Mouse (Mus musculus) hindbrain, postnatal 0 days (tissue): ENCODE measurements around the gene Slc17a7. TPM values are rescaled to one million over a fixed set of nuclear protein-coding genes. Genes with fewer than 3 reads are reported as not detected.

Experiments used
- ATAC-seq: fragments of 200-750 bp; cut with Nextera tagmentation; 2 replicates; pipeline ENCODE4 v1.8.0; 2017; ENCODE audit warnings: mild to moderate bottlenecking, moderate TSS enrichment, moderate library complexity
- DNase-seq: peaks from one replicate; pipeline ENCODE4 v3.0.0-alpha.2; 2015; ENCODE audit warnings: low spot score
- H3K27ac ChIP-seq: fragments of 300-500 bp; sonication (generic); 2 replicates; pipeline ENCODE4 v1.5.1; 2014; ENCODE audit warnings: mild to moderate bottlenecking
- H3K27me3 ChIP-seq: fragments of 300-500 bp; sonication (generic); 2 replicates; pipeline ENCODE4 v1.6.1; 2014; ENCODE audit warnings: low read length, mixed read lengths; ENCODE audit not compliant: insufficient read depth
- H3K36me3 ChIP-seq: fragments of 300-500 bp; sonication (generic); 2 replicates; pipeline ENCODE4 v1.6.1; 2014; ENCODE audit warnings: low read length, mixed read lengths; ENCODE audit not compliant: insufficient read depth
- H3K4me1 ChIP-seq: fragments of 300-500 bp; sonication (generic); 2 replicates; pipeline ENCODE4 v1.6.1; 2014; ENCODE audit warnings: antibody characterized with exemption, low read length, mixed read lengths; ENCODE audit not compliant: insufficient read depth
- H3K4me2 ChIP-seq: fragments of 300-500 bp; sonication (generic); 2 replicates; pipeline ENCODE4 v1.6.1; 2014; ENCODE audit warnings: low read depth, mild to moderate bottlenecking, low read length, moderate library complexity, mixed read lengths
- H3K4me3 ChIP-seq: fragments of 300-500 bp; sonication (generic); 2 replicates; pipeline ENCODE4 v1.5.1; 2014; ENCODE audit warnings: low read length
- H3K9ac ChIP-seq: fragments of 300-500 bp; sonication (generic); replicated peaks from 2 replicates; pipeline ENCODE4 v1.6.1; 2014; ENCODE audit warnings: mild to moderate bottlenecking, low read length, moderate library complexity, mixed read lengths
- H3K9me3 ChIP-seq: fragments of 300-500 bp; sonication (generic); 2 replicates; pipeline ENCODE4 v1.6.1; 2016; ENCODE audit warnings: low read length, mixed read lengths
- CTCF ChIP-seq: IDR thresholded peaks from 2 replicates; pipeline ENCODE4 v1.5.1; 2016; ENCODE audit warnings: antibody characterized with exemption, control low read depth, low read depth
- WGBS: fragments of 180-500 bp; shearing (Covaris S2); extraction: QIAGEN DNeasy Blood & Tissue Kit; methylation state at CpG from one replicate; pipeline ENCODE4 v1.1.7; 2014; 5-methylcytosine and 5-hydroxymethylcytosine counted together
- polyA plus RNA-seq: library from polyadenylated mRNA; unstranded; fragments of >200 nt; fragmentation: Nextera tagmentation; extraction: Ambion mirVana; gene quantifications from 2 replicates; pipeline ENCODE4 v1.2.1, GENCODE M21; 2015
- total RNA-seq: library from RNA; depleted of rRNA; stranded (reverse); fragments of >200 nt; gene quantifications from 2 replicates; pipeline ENCODE4 v1.2.3, GENCODE M21; 2014

The Slc17a7 gene
- total and polyA plus RNA-seq, 2 experiments from 2014 or later = 4.6 to 13.5 TPM

DNA sequence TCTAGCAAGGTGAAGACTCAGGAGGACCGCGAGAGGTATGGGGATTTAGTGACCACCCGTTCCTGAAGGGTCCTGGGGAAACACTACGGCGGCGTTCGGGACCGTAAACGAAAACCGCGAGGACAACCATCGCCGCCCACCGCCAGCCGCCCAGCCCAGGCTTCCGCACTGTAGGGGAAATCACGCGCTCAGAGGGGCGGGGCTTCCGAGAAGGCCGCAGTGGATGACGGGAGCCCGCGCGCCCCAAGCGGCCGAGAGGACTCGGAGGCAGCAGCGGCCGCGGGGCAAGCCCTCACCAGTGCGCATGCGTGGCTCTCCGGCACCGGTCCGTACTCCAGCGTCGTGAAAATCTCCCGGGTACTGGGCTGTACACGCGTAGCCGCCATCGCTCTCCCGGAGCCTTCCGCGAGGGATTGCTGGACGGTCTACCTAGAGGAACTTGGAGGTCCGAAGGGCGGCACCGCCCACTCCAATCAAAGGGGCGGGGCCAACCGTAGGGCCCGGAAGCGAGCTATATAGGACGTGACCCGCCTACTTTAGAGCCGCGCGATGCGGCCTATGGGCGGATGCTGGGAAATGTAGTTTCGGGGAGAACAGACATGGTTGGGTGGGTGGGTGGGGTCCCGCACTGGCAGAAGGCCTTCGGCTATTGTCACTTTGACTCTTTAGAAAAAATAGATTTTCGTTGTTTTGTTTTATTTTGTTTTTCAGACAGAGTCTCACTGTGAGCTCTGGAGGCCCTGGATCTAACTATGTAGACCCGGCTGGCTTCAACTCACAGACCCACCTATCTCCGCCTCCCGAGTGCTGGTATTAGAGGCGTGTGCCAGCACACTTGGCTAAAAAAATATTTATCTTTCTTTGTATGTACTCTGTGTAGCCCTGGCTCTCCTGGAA is 9.4 kb upstream of the Slc17a7 start, which contains the start of the genes Pih1d1 and Aldh16a1:
Gene Pih1d1 (plus strand): TSS at position 208 of the 897 bp plus-strand sequence.
Gene Aldh16a1 (minus strand): TSS at position 489 of the 897 bp plus-strand sequence.
- ATAC-seq = peak; percentile 97
- Histone ChIP-seq H3K4me1 (peaks cover 7% of the 10 kb centered on the region; the same call in 1 of the 2 replicates), H3K9me3 (no peaks in the 10 kb centered on the region), H3K27me3 (no peaks in the 10 kb centered on the region), H3K9ac (peak within 1 kb of the TSS; percentile 64), H3K4me3 (peak within 1 kb of the TSS; percentile 52), H3K4me2 (peak within 1 kb of the TSS; percentile 89), H3K36me3 (no peaks in the 10 kb centered on the region), H3K27ac (peak within 1 kb of the TSS; percentile 88)
- 4% methylated on average over 66 of the region's 69 CpGs for WGBS
- peak; percentile 62 for TF ChIP-seq CTCF
- peak; percentile 99 for DNase-seq

GRCm38 (mm10) chr7:45154993-45155514 is 8.7 kb upstream of the Slc17a7 start:
- peak; percentile 61 for DNase-seq
- ATAC-seq = peak; percentile 4; the same call in 1 of the 2 replicates
- peak; percentile 67 for TF ChIP-seq CTCF

DNA sequence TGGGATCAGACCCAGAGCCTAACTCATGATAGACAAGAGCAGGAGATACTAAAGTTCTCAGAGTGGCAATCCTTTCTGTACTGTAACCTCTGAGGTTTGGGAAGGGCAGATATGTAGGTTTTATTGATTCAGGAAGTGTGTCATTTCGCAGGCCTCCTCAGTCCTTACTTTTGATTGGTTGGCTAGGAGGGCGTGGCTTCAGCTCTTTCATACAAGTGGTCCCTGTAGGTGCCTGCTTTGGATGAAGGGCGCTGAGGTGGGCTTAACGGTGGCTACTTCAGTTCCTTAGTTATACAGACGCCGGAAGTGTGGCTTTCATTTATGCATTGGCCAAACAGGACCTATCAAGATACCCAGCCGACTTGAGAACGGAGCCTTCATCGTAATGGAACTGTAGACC is 8.2 kb upstream of the Slc17a7 start:
- 86% methylated on average over 9 of the region's 9 CpGs for WGBS
- Histone ChIP-seq H3K4me3 (no peak overlapping the region), H3K9me3 (no peaks in the 10 kb centered on the region), H3K27ac (no peak overlapping the region), H3K4me1 (peaks cover 7% of the 10 kb centered on the region; the same call in 1 of the 2 replicates), H3K9ac (no peak overlapping the region), H3K36me3 (0 out of 2 replicates have a peak, but pooled peaks cover 4% of the 10 kb centered on the region), H3K27me3 (no peaks in the 10 kb centered on the region), H3K4me2 (peak overlapping the region; percentile 89)
- TF ChIP-seq CTCF = no peak
- DNase-seq = no peak
- ATAC-seq = no peak

More at GRCm38 (mm10) chr7:45154993-45155514, 8.7 kb upstream of the Slc17a7 start:
- 80% methylated on average over 12 of the region's 12 CpGs for WGBS
- Histone ChIP-seq H3K36me3 (0 out of 2 replicates have a peak, but pooled peaks cover 2% of the 10 kb centered on the region), H3K4me2 (peak overlapping the region; percentile 89), H3K9ac (no peak overlapping the region; the same call in 1 of the 2 replicates), H3K4me1 (peaks cover 7% of the 10 kb centered on the region; the same call in 1 of the 2 replicates), H3K27ac (peak overlapping the region; percentile 88; the same call in 1 of the 2 replicates), H3K27me3 (no peaks in the 10 kb centered on the region), H3K4me3 (peak overlapping the region; percentile 52), H3K9me3 (no peaks in the 10 kb centered on the region)

DNA sequence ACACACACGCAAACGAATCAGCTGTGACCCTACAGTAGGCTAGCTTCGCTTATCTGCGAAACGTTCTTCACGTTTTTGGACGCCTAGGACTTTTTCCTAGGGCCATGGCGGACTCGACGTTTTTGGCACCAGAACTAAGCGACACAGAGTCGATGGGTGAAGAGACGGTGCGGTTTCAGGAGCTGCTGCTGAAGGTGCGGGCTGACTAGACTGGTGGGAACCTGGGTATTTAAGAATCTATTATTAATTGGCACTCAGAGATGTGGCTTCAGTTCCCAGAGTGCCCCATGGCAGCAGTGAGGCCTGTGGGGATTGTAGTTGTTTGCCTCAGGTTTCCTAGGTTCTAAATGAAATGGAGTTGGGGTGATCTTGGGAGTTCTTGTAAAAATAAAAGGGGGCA is 7.5 kb upstream of the Slc17a7 start:
- DNase-seq (no peak), ATAC-seq (no peak)
- WGBS = 97% methylated on average over 15 of the region's 15 CpGs
- H3K36me3 ChIP-seq = 0 out of 2 replicates have a peak, but pooled peaks cover 4% of the 10 kb centered on the region
- no peak overlapping the region for H3K4me2 ChIP-seq
- H3K4me3 ChIP-seq = no peak overlapping the region
- peaks cover 7% of the 10 kb centered on the region; the same call in 1 of the 2 replicates for H3K4me1 ChIP-seq
- H3K9ac ChIP-seq = no peak overlapping the region
- no peak for TF ChIP-seq CTCF
- no peak overlapping the region for H3K27ac ChIP-seq
- H3K9me3 ChIP-seq = no peaks in the 10 kb centered on the region
- no peaks in the 10 kb centered on the region for H3K27me3 ChIP-seq

GRCm38 (mm10) chr7:45157459-45157858 is 6.3 kb upstream of the Slc17a7 start:
- Histone ChIP-seq H3K9ac (no peak overlapping the region), H3K9me3 (no peaks in the 10 kb centered on the region), H3K36me3 (0 out of 2 replicates have a peak, but pooled peaks cover 4% of the 10 kb centered on the region), H3K4me3 (no peak overlapping the region), H3K27ac (no peak overlapping the region), H3K4me2 (no peak overlapping the region), H3K27me3 (no peaks in the 10 kb centered on the region), H3K4me1 (peaks cover 7% of the 10 kb centered on the region; the same call in 1 of the 2 replicates)
- no peak for TF ChIP-seq CTCF
- ATAC-seq (no peak), DNase-seq (no peak)
- 90% methylated on average over 14 of the region's 14 CpGs for WGBS

DNA sequence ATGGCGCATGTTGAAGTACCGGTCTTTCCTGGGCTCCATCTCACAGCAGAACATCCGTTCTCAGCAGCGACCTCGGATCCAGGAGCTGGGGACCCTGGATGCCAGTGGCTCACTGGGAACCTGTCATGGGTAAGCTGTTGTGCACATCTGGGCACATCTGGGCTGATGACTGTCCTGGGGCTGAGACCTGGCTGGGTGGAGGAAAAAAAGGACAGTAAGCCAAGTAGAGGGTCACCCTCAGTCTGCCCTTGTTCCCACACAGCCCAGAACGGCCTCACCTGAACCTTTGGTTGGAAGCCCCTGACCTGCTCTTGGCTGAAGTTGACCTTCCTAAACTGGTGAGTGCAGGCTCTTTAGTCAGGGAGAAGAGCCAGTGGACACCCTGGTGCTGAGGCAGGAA is 4.8 kb upstream of the Slc17a7 start:
- H3K9me3 ChIP-seq = no peaks in the 10 kb centered on the region
- no peak overlapping the region for H3K4me3 ChIP-seq
- H3K9ac ChIP-seq = no peak overlapping the region
- peaks cover 3% of the 10 kb centered on the region for H3K4me1 ChIP-seq
- H3K27ac ChIP-seq = no peak overlapping the region
- no peaks in the 10 kb centered on the region; the same call in 1 of the 2 replicates for H3K27me3 ChIP-seq
- 96% methylated on average over 6 of the region's 6 CpGs for WGBS
- ATAC-seq (no peak), DNase-seq (no peak)
- no peak overlapping the region for H3K4me2 ChIP-seq
- 0 out of 2 replicates have a peak, but pooled peaks cover 4% of the 10 kb centered on the region for H3K36me3 ChIP-seq
- no peak for TF ChIP-seq CTCF
